Mouse (Mus musculus): ENCODE data around the gene Pak1ip1. TPM values are rescaled to one million over a fixed set of nuclear protein-coding genes. Genes with fewer than 3 reads are reported as not detected.

The Pak1ip1 gene
- total RNA-seq (2023), result 10 to 100 TPM; 65.1 to 65.5 TPM

GRCm38 (mm10) chr13:41000926-41001639 lies at the start of gene Pak1ip1:
TSS of gene Pak1ip1 (plus strand) at chr13:41001023.

DNA sequence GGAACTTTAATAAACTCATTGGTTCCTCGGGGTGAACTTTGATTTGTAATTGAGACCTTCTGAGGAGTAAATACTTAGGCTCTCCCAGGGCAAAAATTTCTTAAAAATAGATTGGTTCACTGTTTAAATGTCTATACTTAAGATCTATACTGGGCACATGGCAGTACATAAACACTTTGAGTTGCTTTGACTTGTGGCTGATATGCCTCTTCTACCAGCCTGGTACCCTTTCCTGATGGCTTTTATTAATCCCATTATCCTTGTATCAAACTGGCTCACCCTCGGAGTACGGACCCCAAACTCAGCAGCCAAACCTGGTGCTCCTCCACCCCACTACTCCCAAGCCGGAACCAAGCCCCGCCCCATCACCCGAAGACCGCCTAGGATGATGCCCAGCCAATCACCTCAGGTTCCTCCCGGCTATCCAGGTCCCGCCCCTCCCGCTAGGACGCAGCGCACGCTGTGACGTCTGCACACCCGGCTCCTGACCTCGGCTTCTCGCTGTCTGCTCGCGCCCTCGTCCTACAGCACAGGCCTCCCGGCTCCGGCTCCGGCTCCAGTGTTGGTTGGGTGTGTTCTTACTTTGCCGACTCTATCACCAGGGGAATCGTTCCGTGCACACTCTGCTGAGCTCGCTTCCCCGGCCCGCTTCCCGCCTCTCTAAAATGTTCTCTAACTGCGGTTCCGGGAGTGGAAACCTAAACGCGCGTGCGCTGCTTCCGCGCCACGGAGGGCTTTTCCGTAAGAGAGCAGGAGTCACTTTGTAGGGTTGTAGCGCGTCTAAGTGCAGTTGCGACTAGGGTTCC lies 15.2 kb downstream of the Pak1ip1 start, which contains the start of gene Tmem14c:
Gene Tmem14c (plus strand): TSS at position 464 of the 806 bp plus-strand sequence.

Other genes with a start within 250 kb of the Pak1ip1 start
- not detected for gene Gcnt2, start 141.3 kb upstream of the Pak1ip1 start, total RNA-seq (2023)
- 10 to 100 TPM; 35.1 to 39.9 TPM for gene Tmem14c, start 15.3 kb downstream of the Pak1ip1 start, total RNA-seq (2023)
- not detected for gene Mak, start 78.7 kb downstream of the Pak1ip1 start, total RNA-seq (2023)
- gene Gcm2, start 110.0 kb downstream of the Pak1ip1 start, total RNA-seq (2023), result under 1 TPM in 1 of 2 experiments, not detected in 1; 0.21 TPM
- gene Sycp2l, start 113.3 kb downstream of the Pak1ip1 start, total RNA-seq (2023), result not detected
- gene Elovl2, start 219.4 kb downstream of the Pak1ip1 start, total RNA-seq (2023), result not detected
- gene Smim13, start 248.8 kb downstream of the Pak1ip1 start, total RNA-seq (2023), result 1 to 10 TPM; 4.2 to 6.2 TPM